Mouse (Mus musculus) neural tube, postnatal 0 days (tissue): ENCODE measurements around the gene Pnpo. TPM values are rescaled to one million over a fixed set of nuclear protein-coding genes. Genes with fewer than 3 reads are reported as not detected.

ENCODE experiments used
- polyA plus RNA-seq: library from polyadenylated mRNA; unstranded; fragments of >200 nt; fragmentation: Nextera tagmentation; extraction: Ambion mirVana; gene quantifications from 2 replicates; pipeline ENCODE4 v1.2.1, GENCODE M21; 2015

The Pnpo gene
- 30.2 and 33.2 TPM in 2 replicates for polyA plus RNA-seq

GRCm38 (mm10) chr11:96943746-96944304 lies at the start of gene Pnpo:
Gene Pnpo (minus strand): TSS chr11:96943986.

GRCm38 (mm10) chr11:96982859-96983258 lies 39.1 kb upstream of the Pnpo start, which contains the start of gene Sp2:
Gene Sp2 (minus strand): TSS chr11:96982959.

GRCm38 (mm10) chr11:96928088-96928487 lies 15.7 kb downstream of the Pnpo start, which contains the start of gene Prr15l:
Gene Prr15l (plus strand): TSS chr11:96928104.

GRCm38 (mm10) chr11:96916044-96916884 lies 27.5 kb downstream of the Pnpo start, which contains the start of gene Cdk5rap3:
Gene Cdk5rap3 (minus strand): TSS chr11:96916496.

Other genes with a start within 250 kb of the Pnpo start
- 48.8 and 59.0 TPM in 2 replicates for gene Snx11, start 166.4 kb downstream of the Pnpo start, polyA plus RNA-seq
- 49.2 and 49.5 TPM in 2 replicates for gene Cbx1, start 154.9 kb downstream of the Pnpo start, polyA plus RNA-seq
- gene Nfe2l1, start 114.0 kb downstream of the Pnpo start, polyA plus RNA-seq: 66.9 and 68.8 TPM in 2 replicates
- 30.1 and 42.5 TPM in 2 replicates for gene Copz2, start 94.1 kb downstream of the Pnpo start, polyA plus RNA-seq
- gene Cdk5rap3, start 27.5 kb downstream of the Pnpo start, polyA plus RNA-seq: 72.4 and 74.2 TPM in 2 replicates
- 0.23 and 0.32 TPM in 2 replicates for gene Prr15l, start 15.9 kb downstream of the Pnpo start, polyA plus RNA-seq
- 10.1 and 11.6 TPM in 2 replicates for gene Sp2, start 39.0 kb upstream of the Pnpo start, polyA plus RNA-seq
- gene Sp6, start 69.4 kb upstream of the Pnpo start, polyA plus RNA-seq: 0.36 and 0.45 TPM in 2 replicates
- gene Scrn2, start 86.0 kb upstream of the Pnpo start, polyA plus RNA-seq: 9.1 and 11.5 TPM in 2 replicates
- 2.2 and 2.8 TPM in 2 replicates for gene Lrrc46, start 97.4 kb upstream of the Pnpo start, polyA plus RNA-seq
- gene Mrpl10, start 97.6 kb upstream of the Pnpo start, polyA plus RNA-seq: 64.7 and 67.8 TPM in 2 replicates
- 8.5 and 12.0 TPM in 2 replicates for gene Osbpl7, start 106.6 kb upstream of the Pnpo start, polyA plus RNA-seq
- gene Tbx21, start 171.3 kb upstream of the Pnpo start, polyA plus RNA-seq: 0.32 and 0.45 TPM in 2 replicates
- 12.1 and 13.1 TPM in 2 replicates for gene Tbkbp1, start 207.5 kb upstream of the Pnpo start, polyA plus RNA-seq
- gene Kpnb1, start 243.9 kb upstream of the Pnpo start, polyA plus RNA-seq: 24.1 and 27.3 TPM in 2 replicates